Mouse (Mus musculus): ENCODE data around the gene Hacd4. TPM values are rescaled to one million over a fixed set of nuclear protein-coding genes. Genes with fewer than 3 reads are reported as not detected.
A peak's percentile ranks its signal among the peaks of the same experiment; 100 is the strongest.

Hacd4 gene
- polyA plus RNA-seq, 1 experiment: 1.2 TPM

DNA sequence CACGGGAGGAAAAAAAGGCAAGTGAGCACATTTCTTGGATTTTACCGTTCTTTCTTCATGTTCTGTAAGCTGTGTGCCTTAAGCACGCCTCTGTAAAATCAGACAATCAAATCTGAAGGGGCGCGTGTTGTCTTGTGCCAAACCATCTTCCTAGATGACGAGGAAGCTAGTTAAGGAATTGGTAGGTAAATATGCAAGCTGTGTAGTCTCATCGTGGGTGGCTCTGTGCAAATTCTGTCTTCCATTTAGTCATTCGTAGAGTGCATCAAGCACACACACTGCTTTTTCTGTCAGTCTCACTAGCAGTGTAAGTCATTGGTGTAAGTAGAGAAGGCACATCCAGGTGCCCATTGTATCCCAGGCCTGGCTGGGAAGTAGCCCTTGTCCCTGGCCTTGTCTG lies 67.9 kb downstream of the Hacd4 start:
- Histone ChIP-seq H3K4me1 (ENCODE audit: control insufficient read depth, insufficient read depth, low read length) (peaks cover 2% of the 10 kb centered on the region), H3K27ac (ENCODE audit: insufficient read depth, low read length) (no peak overlapping the region), H3K4me3 (ENCODE audit: insufficient read depth, low read length) (no peak overlapping the region)
- TF ChIP-seq POLR2A (IDR thresholded peaks at IDR 0.05; ENCODE audit: extremely low read depth, insufficient read depth, low read length): no peak
- no peak for TF ChIP-seq CTCF (IDR thresholded peaks at IDR 0.05; ENCODE audit: extremely low read depth, insufficient read depth, low read length)

DNA sequence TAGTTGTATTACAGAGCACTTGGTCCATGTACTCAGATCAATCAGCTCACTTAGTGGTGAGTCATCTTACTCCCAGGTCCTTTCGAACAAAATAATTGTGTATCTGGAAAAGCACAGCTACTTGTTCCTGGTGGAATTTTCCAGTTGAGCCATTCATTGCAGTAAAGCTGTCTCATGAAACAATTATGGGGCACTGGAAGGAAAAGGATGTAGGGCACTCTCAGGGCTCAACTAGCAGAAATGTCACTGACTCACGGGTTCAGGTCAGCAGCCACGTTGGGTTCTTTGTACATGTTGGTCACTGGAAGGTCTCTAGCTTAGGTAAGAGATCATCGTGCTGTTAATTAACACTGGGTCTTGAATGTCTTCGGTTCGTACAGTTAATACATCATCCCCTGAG lies 68.8 kb downstream of the Hacd4 start:
- no peak for TF ChIP-seq POLR2A (IDR thresholded peaks at IDR 0.05; ENCODE audit: extremely low read depth, insufficient read depth, low read length)
- TF ChIP-seq CTCF (IDR thresholded peaks at IDR 0.05; ENCODE audit: extremely low read depth, insufficient read depth, low read length): no peak
- H3K4me1 ChIP-seq (ENCODE audit: control insufficient read depth, insufficient read depth, low read length): peaks cover 2% of the 10 kb centered on the region
- no peak overlapping the region for H3K27ac ChIP-seq (ENCODE audit: insufficient read depth, low read length)
- no peak overlapping the region for H3K4me3 ChIP-seq (ENCODE audit: insufficient read depth, low read length)

DNA sequence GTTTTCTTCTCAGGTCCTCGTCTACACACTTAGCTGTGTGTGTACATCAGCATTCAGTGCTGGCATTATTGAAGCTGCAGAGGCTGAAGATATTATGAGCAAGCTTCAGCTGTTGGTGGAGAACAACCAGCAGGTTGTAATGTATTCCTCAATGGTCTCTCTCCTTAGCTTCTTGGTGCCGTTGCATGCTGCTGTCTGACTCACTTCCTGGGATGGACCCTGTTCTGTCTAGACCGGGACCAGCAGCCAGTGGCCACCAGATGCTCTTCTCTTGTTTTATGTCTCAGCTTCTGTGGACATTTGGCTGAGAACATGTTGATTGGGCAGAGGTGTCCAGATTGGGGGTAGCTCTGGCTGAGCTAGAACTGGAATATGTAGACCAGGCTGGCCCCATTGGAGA lies 81.3 kb downstream of the Hacd4 start:
- Histone ChIP-seq H3K4me1 (ENCODE audit: control insufficient read depth, insufficient read depth, low read length) (peaks cover 4% of the 10 kb centered on the region), H3K27ac (ENCODE audit: insufficient read depth, low read length) (no peak overlapping the region), H3K4me3 (ENCODE audit: insufficient read depth, low read length) (no peak overlapping the region)
- no peak for TF ChIP-seq CTCF (IDR thresholded peaks at IDR 0.05; ENCODE audit: extremely low read depth, insufficient read depth, low read length)
- TF ChIP-seq POLR2A (IDR thresholded peaks at IDR 0.05; ENCODE audit: extremely low read depth, insufficient read depth, low read length): no peak

DNA sequence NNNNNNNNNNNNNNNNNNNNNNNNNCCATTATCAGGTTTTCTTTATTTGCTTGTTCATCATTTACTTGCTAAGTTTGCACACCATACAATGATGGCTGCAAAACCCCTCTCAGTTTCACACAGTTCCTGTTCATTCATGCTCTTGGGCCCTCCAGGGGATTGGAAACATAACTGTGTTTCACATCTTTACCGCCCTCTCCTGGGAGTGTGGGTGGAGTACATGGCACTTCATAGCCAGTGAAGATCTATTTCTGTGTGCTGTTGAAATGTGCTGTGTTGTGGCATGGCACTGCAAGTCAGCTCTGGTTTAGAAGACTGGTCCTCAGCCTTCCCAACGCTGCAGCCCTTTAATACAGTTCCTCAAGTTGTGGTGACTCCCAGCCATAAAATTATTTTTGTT lies 82.1 kb downstream of the Hacd4 start:
- Histone ChIP-seq H3K4me3 (ENCODE audit: insufficient read depth, low read length) (no peak overlapping the region), H3K27ac (ENCODE audit: insufficient read depth, low read length) (no peak overlapping the region), H3K4me1 (ENCODE audit: control insufficient read depth, insufficient read depth, low read length) (peaks cover 4% of the 10 kb centered on the region)
- TF ChIP-seq POLR2A (IDR thresholded peaks at IDR 0.05; ENCODE audit: extremely low read depth, insufficient read depth, low read length): no peak
- TF ChIP-seq CTCF (IDR thresholded peaks at IDR 0.05; ENCODE audit: extremely low read depth, insufficient read depth, low read length): peak; percentile 26; the same call in 1 of the 2 replicates

DNA sequence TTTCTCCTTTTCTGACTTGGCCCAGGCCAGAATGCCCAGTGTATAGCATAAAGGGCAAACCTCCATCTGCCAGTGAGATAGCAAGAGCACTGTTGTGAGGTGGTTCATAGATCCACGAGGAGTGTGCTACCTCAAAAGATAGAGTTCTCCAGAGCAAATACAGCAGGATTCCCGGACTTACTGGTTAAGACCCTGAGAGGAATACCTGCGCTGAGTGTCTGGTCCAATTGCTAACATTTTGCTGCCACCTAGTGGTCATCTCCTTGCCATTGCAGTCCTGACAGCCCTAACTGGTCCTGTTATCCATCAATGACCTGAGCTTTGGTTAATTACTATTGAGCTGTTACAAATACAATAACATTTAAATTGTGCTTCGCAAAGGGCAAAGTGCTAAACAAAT lies 87.8 kb downstream of the Hacd4 start:
- peaks cover 6% of the 10 kb centered on the region for H3K4me1 ChIP-seq (ENCODE audit: control insufficient read depth, insufficient read depth, low read length)
- no peak overlapping the region for H3K27ac ChIP-seq (ENCODE audit: insufficient read depth, low read length)
- no peak overlapping the region for H3K4me3 ChIP-seq (ENCODE audit: insufficient read depth, low read length)
- TF ChIP-seq CTCF (IDR thresholded peaks at IDR 0.05; ENCODE audit: extremely low read depth, insufficient read depth, low read length) (peak; percentile 98), POLR2A (IDR thresholded peaks at IDR 0.05; ENCODE audit: extremely low read depth, insufficient read depth, low read length) (no peak)

Other genes starting within 250 kb of the Hacd4 start
- not detected in 2 replicates for gene Ifnb1, start 83.8 kb upstream of the Hacd4 start, polyA plus RNA-seq (2012; rRNA removed)
- not detected in 2 replicates for gene Ifna15, start 119.3 kb upstream of the Hacd4 start, polyA plus RNA-seq (2012; rRNA removed)
- gene Ifna14, start 132.9 kb upstream of the Hacd4 start, polyA plus RNA-seq (2012; rRNA removed): not detected in 2 replicates
- not detected in 2 replicates for gene Ifna9, start 153.5 kb upstream of the Hacd4 start, polyA plus RNA-seq (2012; rRNA removed)
- not detected in 2 replicates for gene Ifna12, start 164.4 kb upstream of the Hacd4 start, polyA plus RNA-seq (2012; rRNA removed)
- not detected in 2 replicates for gene C87499, start 195.5 kb upstream of the Hacd4 start, polyA plus RNA-seq (2012; rRNA removed)
- not detected in 2 replicates for gene Ifna13, start 205.5 kb upstream of the Hacd4 start, polyA plus RNA-seq (2012; rRNA removed)
- not detected in 2 replicates for gene Ifna16, start 238.0 kb upstream of the Hacd4 start, polyA plus RNA-seq (2012; rRNA removed)
- not detected in 2 replicates for gene Ifna2, start 245.0 kb upstream of the Hacd4 start, polyA plus RNA-seq (2012; rRNA removed)

All from cortical plate, adult 2 months (tissue).